Mouse (Mus musculus) C2C12 (cell line): Measurements from ENCODE around the gene Clec11a. TPM values are rescaled to one million over a fixed set of nuclear protein-coding genes. Genes with fewer than 3 reads are reported as not detected.

ENCODE experiments used
- H3K27me3 ChIP-seq: one replicate; pipeline ENCODE4 v1.6.1; 2011; ENCODE audit not compliant: control insufficient read depth, insufficient read depth, insufficient read length
- H3K36me3 ChIP-seq: one replicate; pipeline ENCODE4 v1.6.1; 2011; ENCODE audit not compliant: control insufficient read depth, insufficient read depth
- H3K4me3 ChIP-seq: one replicate; pipeline ENCODE4 v1.5.1; 2011; ENCODE audit warnings: mild to moderate bottlenecking, control low read depth; ENCODE audit not compliant: poor library complexity, insufficient read depth, severe bottlenecking
- H3K79me2 ChIP-seq: one replicate; pipeline ENCODE4 v1.6.1; 2011; ENCODE audit not compliant: control insufficient read depth, insufficient read depth
- H3K79me3 ChIP-seq: one replicate; pipeline ENCODE4 v1.6.1; 2011; ENCODE audit warnings: low read depth, control low read depth
- H3ac ChIP-seq: one replicate; pipeline ENCODE3; 2011; ENCODE audit warnings: low read depth; ENCODE audit not compliant: control insufficient read depth, insufficient read length
- CEBPB ChIP-seq: IDR thresholded peaks from one replicate; pipeline ENCODE4 v1.6.1; 2011; ENCODE audit warnings: low read depth, mild to moderate bottlenecking, control low read depth, moderate library complexity
- CTCF ChIP-seq: IDR thresholded peaks from one replicate; pipeline ENCODE4 v1.5.1; 2011; ENCODE audit not compliant: control insufficient read depth, insufficient read depth, insufficient read length
- FOSL1 ChIP-seq: IDR thresholded peaks from one replicate; pipeline ENCODE4 v1.8.0; 2011; ENCODE audit warnings: mild to moderate bottlenecking, low read length; ENCODE audit not compliant: poor library complexity, insufficient read depth, severe bottlenecking
- MAX ChIP-seq: IDR thresholded peaks from one replicate; pipeline ENCODE4 v1.6.1; 2011; ENCODE audit warnings: mild to moderate bottlenecking, control low read depth
- MYOD1 ChIP-seq: IDR thresholded peaks from one replicate; pipeline ENCODE4 v1.6.1; 2011; ENCODE audit warnings: low read depth; ENCODE audit not compliant: control insufficient read depth, insufficient read length
- MYOG ChIP-seq: IDR thresholded peaks from one replicate; pipeline ENCODE4 v1.6.1; 2011; ENCODE audit not compliant: control insufficient read depth, insufficient read length; ENCODE audit errors: extremely low read depth
- USF1 ChIP-seq: IDR thresholded peaks from one replicate; pipeline ENCODE4 v1.6.1; 2011; ENCODE audit warnings: low read depth, mild to moderate bottlenecking, control low read depth, moderate library complexity
- polyA plus RNA-seq: library from polyadenylated mRNA; unstranded; fragments of >200 nt; fragmentation: generic; extraction: Trizol; gene quantifications from one replicate; pipeline ENCODE4 v1.2.1, GENCODE M21; 2012; ENCODE audit warnings: missing spikeins

Gene Clec11a
- polyA plus RNA-seq, 1 experiment: 0.30 TPM

DNA sequence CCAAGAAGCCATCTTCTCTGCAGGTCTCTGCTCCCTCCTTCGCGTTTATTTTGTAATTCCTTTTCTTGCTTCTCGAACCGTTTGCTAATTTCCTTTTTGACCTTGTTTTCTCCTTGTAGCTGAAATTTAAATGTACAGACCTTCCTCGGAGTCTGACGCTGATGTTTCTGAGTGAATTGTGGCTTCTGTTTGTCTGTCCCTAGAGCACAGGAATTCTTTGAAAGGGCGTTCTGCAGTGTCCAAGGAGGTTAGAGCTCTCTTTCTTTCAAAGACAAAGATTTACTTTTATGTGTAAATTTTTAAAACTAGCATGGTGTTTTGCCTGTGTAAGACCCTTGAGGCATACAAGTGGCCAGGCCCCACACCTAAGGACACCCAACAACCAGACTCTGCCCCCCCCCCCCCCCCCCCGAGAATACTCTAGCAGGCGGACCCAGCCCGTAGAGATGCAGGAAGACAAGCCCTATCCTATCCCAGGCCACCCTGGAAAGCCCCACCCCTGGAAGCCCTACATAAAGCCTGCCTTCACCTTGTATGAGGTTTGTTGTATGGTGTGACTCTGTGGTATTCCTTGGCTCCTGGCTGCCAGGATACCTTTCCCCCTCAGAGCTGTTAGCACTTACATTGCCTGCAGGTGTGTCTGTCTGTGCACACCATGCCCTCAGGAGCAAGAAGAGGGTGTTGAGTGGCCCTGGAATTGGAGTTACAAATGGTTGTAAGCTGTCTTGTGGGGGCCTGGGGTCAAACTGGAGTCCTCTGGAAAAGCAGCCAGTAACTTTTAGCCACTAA is 30.0 kb downstream of the Clec11a start:
- Histone ChIP-seq H3K4me3 (no peak overlapping the region), H3K27me3 (peaks cover 39% of the 10 kb centered on the region)
- TF ChIP-seq MYOD1: no peak
- TF ChIP-seq USF1: no peak
- TF ChIP-seq CEBPB: no peak
- TF ChIP-seq FOSL1: no peak
- no peak for TF ChIP-seq CTCF
- TF ChIP-seq MYOG: no peak
- TF ChIP-seq MAX: no peak

DNA sequence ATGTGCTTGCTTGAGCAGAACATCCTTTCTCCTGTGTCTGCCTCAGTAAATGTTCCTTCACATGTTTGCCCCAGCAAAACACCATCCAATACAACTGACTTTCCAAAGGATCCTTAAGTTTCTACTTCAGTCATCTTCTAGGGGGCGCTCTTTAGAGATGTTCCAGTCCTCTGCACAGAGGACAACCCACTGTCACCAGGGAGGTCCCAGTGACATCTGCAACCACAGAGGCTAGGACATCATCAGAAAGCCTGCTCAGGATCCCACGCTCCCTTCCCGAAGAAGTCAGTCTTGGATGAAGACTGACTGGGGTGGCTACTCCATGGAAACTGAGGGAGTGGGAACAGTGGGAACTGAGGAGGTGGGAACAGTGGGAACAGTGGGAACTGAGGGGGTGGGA is 31.2 kb downstream of the Clec11a start:
- H3K4me3 ChIP-seq: no peak overlapping the region
- no peaks in the 10 kb centered on the region for H3K79me2 ChIP-seq
- no peaks in the 10 kb centered on the region for H3K36me3 ChIP-seq
- H3K79me3 ChIP-seq: no peaks in the 10 kb centered on the region
- H3ac ChIP-seq: no peak overlapping the region
- peaks cover 39% of the 10 kb centered on the region for H3K27me3 ChIP-seq
- TF ChIP-seq FOSL1 (no peak), MYOD1 (no peak), MAX (no peak)

More for the DNA sequence above, 30.0 kb downstream of the Clec11a start:
- H3K36me3 ChIP-seq: no peaks in the 10 kb centered on the region
- H3K79me2 ChIP-seq: no peaks in the 10 kb centered on the region
- H3K79me3 ChIP-seq: no peaks in the 10 kb centered on the region
- H3ac ChIP-seq: no peak overlapping the region

DNA sequence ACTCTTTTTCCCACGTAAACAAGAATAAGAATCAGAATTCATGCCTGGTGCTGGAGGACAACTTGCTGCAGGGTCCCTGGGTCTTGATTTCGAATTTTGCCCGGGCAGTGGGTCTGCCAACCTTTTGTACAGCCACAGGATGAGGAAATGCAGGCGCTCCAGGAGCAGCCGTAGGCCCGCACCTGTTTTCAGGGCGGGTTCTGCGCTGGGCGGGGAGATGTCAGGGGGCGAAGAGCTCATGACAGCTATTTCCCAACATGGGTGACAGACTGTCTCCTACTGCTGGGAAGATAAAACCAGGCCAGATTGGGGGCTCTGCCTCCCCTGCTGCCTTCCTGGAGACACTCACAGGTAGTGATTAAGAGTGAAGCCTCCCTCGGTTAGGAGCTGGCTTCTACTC is 32.6 kb downstream of the Clec11a start:
- no peaks in the 10 kb centered on the region for H3K36me3 ChIP-seq
- TF ChIP-seq CTCF (no peak), MAX (no peak), FOSL1 (no peak), MYOD1 (no peak), CEBPB (no peak), MYOG (no peak), USF1 (no peak)
- H3K4me3 ChIP-seq: no peak overlapping the region
- peaks cover 40% of the 10 kb centered on the region for H3K27me3 ChIP-seq
- H3K79me2 ChIP-seq: no peaks in the 10 kb centered on the region
- no peak overlapping the region for H3ac ChIP-seq
- no peaks in the 10 kb centered on the region for H3K79me3 ChIP-seq

DNA sequence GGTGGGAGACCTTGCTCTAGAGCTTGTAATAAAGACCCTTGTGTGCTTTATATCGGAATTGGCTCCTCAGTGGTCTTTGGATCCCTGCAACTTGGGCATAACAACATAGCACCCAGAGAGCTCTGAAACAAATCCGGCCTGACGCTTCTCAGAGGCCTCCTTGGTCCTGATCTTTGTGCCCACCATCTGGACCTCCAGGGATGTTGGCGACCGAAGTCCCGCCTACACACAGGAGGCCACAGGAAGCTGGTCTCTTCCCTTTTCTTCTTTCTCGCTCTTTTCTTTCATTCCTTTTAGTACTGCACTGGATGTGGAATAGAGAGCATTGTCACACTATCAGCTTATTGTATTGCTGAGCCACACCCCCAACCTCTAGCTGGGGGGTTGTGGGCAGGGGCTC is 33.3 kb downstream of the Clec11a start:
- H3K79me3 ChIP-seq: no peaks in the 10 kb centered on the region
- no peaks in the 10 kb centered on the region for H3K36me3 ChIP-seq
- TF ChIP-seq MYOG (no peak), CTCF (no peak), MYOD1 (no peak), CEBPB (no peak), USF1 (no peak), MAX (no peak), FOSL1 (no peak)
- no peaks in the 10 kb centered on the region for H3K79me2 ChIP-seq
- no peak overlapping the region for H3ac ChIP-seq
- peaks cover 41% of the 10 kb centered on the region for H3K27me3 ChIP-seq
- no peak overlapping the region for H3K4me3 ChIP-seq

DNA sequence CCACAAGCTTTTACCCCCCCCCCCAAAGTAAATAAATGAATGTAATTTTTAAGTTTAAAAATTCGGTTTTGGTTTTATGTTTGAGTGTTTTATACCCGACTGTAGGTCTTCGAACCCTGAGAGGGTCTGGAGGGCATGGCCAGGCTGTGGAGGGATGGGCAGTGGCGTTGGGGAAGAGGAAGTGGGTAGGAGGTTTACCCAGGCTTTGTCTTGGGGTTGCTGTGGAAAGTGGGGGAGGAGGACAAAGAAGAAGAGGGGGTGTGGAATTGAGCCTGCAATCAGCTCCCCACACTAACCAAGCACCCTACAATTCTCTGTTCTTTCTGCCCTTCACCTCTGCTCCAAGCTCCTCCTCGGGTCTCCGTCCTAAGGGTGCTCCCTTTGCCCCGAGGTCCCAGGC is 34.2 kb downstream of the Clec11a start:
- no peak overlapping the region for H3ac ChIP-seq
- H3K27me3 ChIP-seq: peaks cover 50% of the 10 kb centered on the region
- no peaks in the 10 kb centered on the region for H3K79me3 ChIP-seq
- no peak for TF ChIP-seq MYOD1
- TF ChIP-seq FOSL1: no peak
- no peak for TF ChIP-seq MYOG
- no peaks in the 10 kb centered on the region for H3K79me2 ChIP-seq
- no peaks in the 10 kb centered on the region for H3K36me3 ChIP-seq
- H3K4me3 ChIP-seq: no peak overlapping the region

DNA sequence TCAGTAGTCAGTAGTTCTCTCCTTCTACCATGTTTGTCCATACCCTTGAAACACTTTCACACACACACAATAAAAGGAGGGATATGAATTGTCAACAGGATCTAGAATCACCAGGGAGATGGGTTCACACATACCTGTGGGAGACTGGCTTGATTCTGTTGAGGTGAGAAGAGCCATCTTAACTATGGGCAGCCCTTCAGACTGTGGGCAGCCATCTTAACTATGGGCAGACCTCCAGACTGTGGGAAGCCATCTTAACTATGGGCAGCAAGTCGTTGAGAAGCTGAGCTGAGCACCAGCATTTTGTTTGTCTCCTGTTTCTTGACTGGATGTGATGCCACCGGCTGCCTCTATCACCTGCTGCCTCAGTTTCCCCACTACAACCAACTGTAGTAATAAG is 35.4 kb downstream of the Clec11a start:
- H3K27me3 ChIP-seq: peaks cover 55% of the 10 kb centered on the region
- no peaks in the 10 kb centered on the region for H3K36me3 ChIP-seq
- H3K79me2 ChIP-seq: no peaks in the 10 kb centered on the region
- no peak overlapping the region for H3K4me3 ChIP-seq
- TF ChIP-seq MAX (no peak), CTCF (no peak), CEBPB (no peak), FOSL1 (no peak), MYOD1 (no peak), MYOG (no peak), USF1 (no peak)
- H3K79me3 ChIP-seq: no peaks in the 10 kb centered on the region
- H3ac ChIP-seq: no peak overlapping the region
